Mouse (Mus musculus) B cell, adult 62 days (primary cell): Measurements from ENCODE around the gene Fam19a3. TPM values are rescaled to one million over a fixed set of nuclear protein-coding genes. Genes with fewer than 3 reads are reported as not detected.

Experiments used
- total RNA-seq: library from RNA; stranded (reverse); gene quantifications from 4 replicates; pipeline ENCODE4 v1.2.4, GENCODE M21; 2023

Fam19a3 gene
- not detected in 4 replicates for total RNA-seq

DNA sequence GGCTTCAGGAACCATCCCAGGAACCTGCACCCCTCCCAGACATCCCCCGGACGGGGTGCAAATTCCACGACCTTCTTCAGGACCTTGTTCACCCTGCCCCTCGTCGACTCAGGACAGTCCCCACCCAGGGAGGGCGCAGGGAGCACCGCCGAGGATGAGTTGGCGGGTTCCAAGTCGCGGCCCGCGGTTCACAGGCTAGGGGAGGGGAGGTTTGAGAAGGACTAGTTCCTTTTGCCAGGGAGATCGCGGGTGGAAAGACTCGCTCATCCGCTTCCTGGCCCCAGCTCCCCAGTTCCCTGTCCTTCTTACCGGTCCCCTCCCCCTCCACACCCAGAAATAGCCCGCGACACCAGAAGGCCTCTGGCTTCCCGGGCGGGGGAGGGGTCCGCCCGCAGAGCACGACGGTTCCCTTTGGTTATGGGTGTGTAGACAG is at the start of gene Fam19a3:
Gene Fam19a3, minus strand, starts transcription at position 370 of the 433 bp plus-strand sequence.

DNA sequence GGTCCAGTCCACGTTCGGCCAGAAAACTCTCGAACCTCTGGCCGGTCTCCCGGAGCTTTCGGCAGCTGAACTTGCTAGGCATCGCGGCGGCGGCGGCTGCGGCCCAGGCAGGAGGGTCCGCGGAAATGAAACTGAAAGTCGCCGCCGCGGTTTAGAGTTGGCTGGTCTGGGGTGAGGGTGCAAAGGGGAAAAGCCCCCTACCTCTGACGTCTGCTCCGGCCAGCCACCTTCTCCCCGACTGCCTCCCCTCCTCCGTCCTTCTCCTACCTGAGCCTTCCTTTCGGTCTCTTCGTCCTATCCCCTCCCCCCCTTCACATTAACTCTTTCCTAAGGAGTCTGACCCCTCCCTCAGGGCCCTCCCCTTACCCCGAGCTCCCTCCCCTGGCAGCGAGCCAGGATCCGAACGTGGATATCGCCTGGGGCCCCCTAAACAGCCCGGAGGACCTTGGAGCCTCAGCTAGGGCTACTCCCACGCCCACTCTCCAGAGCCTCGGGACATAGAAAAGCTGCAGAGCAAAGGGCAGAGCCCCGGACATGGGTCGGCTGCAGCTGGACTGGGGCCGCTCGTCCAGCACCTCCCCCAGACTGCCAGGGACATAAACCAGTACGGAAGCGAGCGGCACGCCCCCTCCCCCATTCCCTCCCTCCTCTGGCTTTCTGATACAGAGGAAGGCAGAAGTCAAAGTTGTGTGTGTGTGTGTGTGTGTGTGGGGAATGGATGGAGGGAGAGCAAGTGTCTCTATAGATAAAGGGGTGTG is 36.5 kb upstream of the Fam19a3 start, which contains the start of gene Mov10:
Gene Mov10, minus strand, starts transcription at position 573 of the 758 bp plus-strand sequence.

DNA sequence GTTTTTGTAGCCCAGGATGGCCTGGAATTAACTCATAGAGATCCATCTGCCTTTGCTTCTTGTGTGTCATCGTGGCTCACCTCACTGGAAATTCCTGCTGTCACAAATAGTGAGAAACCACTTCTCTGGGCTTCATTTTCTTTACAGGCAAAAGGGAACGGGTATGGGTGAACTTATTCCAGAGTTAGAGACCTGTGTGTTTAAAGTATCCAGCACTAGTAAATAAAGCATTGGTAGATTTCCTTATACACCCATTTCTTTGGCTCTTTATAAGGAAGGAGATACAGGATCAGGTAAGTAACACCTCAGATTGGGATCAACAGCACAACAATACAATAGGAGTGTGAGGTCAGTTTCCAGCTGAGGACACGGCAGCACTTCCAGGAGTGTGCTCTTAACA is 6.4 kb upstream of the Fam19a3 start, which contains the start of gene Rhoc:
Gene Rhoc, plus strand, starts transcription at position 301 of the 400 bp plus-strand sequence.

DNA sequence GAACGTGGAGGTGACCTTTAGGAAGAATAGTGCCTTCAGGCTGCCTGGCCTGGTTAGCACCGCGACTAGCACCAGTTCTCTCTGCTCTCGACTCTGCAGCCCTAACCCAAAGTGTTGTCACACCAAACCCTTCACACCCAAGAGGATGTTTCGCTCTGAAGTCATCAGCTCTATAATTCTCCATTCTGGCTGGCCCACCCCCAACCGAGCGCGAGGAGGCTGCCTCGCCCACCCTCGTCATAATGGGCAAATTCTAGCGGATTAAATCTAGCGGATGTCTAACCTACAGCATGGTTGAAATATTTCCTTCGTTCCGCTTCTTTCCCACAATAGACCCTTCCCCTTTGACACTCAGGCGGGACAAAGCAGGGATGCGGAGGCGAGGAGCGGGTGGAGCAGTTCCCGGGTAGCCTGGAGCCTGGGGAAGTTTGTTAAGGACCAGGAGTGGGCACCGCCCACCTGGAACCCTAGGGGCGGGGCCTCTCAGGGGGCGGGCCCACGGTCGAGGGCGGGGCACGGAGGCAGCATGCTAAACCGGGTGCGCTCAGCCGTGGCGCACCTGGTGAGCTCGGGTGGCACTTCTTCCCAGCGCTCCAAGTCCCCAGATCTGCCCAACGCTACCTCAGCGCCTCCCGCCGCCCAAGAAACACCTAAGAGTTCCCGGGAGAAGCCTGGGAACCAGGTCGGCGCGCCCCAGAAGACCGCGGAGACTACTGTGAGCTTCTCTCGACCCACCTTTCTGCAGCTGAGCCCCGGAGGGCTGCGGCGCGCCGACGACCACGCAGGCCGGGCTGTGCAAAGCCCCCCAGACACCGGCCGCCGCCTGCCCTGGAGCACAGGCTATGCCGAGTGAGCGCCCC is 849 bp downstream of the Fam19a3 start, which contains the start of gene Ppm1j:
Gene Ppm1j, plus strand, starts transcription at position 496 of the 860 bp plus-strand sequence.

Other genes with a start within 250 kb of the Fam19a3 start
- 18.4 to 22.1 TPM (median 21.9 TPM) in 4 replicates for gene Slc16a1, start 143.2 kb downstream of the Fam19a3 start, total RNA-seq
- gene Ppm1j, start 784 bp downstream of the Fam19a3 start, total RNA-seq: 0.46 to 2.3 TPM in 2 of 4 replicates, not detected in the others
- not detected in 4 replicates for gene Rhoc, start 6.5 kb upstream of the Fam19a3 start, total RNA-seq
- gene Mov10, start 36.7 kb upstream of the Fam19a3 start, total RNA-seq: 23.0 to 27.7 TPM (median 25.2 TPM) in 4 replicates
- 18.7 to 24.2 TPM (median 21.5 TPM) in 4 replicates for gene St7l, start 82.2 kb upstream of the Fam19a3 start, total RNA-seq
- 148 to 173 TPM (median 165 TPM) in 4 replicates for gene Capza1, start 82.7 kb upstream of the Fam19a3 start, total RNA-seq
- gene Wnt2b, start 180.1 kb upstream of the Fam19a3 start, total RNA-seq: 0.21 to 0.22 TPM in 2 of 4 replicates, not detected in the others